Mouse (Mus musculus): ENCODE results near the gene Polh.

Gene Polh

GRCm38 (mm10) chr17:46168318-46168717 lies 34.1 kb downstream of the Polh start:
- DNase-seq (ENCODE audit: low read depth, low spot score), result no peak

GRCm38 (mm10) chr17:46167014-46167413 lies 35.4 kb downstream of the Polh start:
- no peak for DNase-seq (ENCODE audit: low read depth, low spot score)

GRCm38 (mm10) chr17:46166270-46166669 lies 36.2 kb downstream of the Polh start:
- no peak for DNase-seq (ENCODE audit: low read depth, low spot score)

- no peak for DNase-seq (ENCODE audit: low read depth, low spot score)
Observed at GRCm38 (mm10) chr17:46165460-46165859, 37.0 kb downstream of the Polh start.

- DNase-seq (ENCODE audit: low read depth, low spot score), result no peak
Observed at GRCm38 (mm10) chr17:46164791-46165190, 37.7 kb downstream of the Polh start.

- no peak for DNase-seq (ENCODE audit: low read depth, low spot score)
Observed at GRCm38 (mm10) chr17:46164301-46164700, 38.1 kb downstream of the Polh start.

- DNase-seq (ENCODE audit: low read depth, low spot score), result no peak
Observed at GRCm38 (mm10) chr17:46162951-46163421, 39.5 kb downstream of the Polh start.

GRCm38 (mm10) chr17:46162551-46162950 lies 39.9 kb downstream of the Polh start:
- no peak for DNase-seq (ENCODE audit: low read depth, low spot score)

- DNase-seq (ENCODE audit: low read depth, low spot score), result no peak
Observed at GRCm38 (mm10) chr17:46161710-46162109, 40.7 kb downstream of the Polh start.

- no peak for DNase-seq (ENCODE audit: low read depth, low spot score)
Observed at GRCm38 (mm10) chr17:46161179-46161578, 41.3 kb downstream of the Polh start.

GRCm38 (mm10) chr17:46160686-46161085 lies 41.8 kb downstream of the Polh start, which contains the start of gene Gtpbp2:
Gene Gtpbp2, plus strand, starts transcription at chr17:46161032.
- peak; percentile 100 for DNase-seq (ENCODE audit: low read depth, low spot score)

- no peak for DNase-seq (ENCODE audit: low read depth, low spot score)
Observed at GRCm38 (mm10) chr17:46160090-46160662, 42.3 kb downstream of the Polh start.

- DNase-seq (ENCODE audit: low read depth, low spot score), result no peak
Observed at GRCm38 (mm10) chr17:46159236-46159635, 43.2 kb downstream of the Polh start.

- no peak for DNase-seq (ENCODE audit: low read depth, low spot score)
Observed at GRCm38 (mm10) chr17:46157131-46157530, 45.3 kb downstream of the Polh start.

- DNase-seq (ENCODE audit: low read depth, low spot score), result no peak
Observed at GRCm38 (mm10) chr17:46156680-46157079, 45.8 kb downstream of the Polh start.

GRCm38 (mm10) chr17:46154336-46154735 lies 48.1 kb downstream of the Polh start:
- no peak for DNase-seq (ENCODE audit: low read depth, low spot score)

GRCm38 (mm10) chr17:46152847-46153782 lies 49.3 kb downstream of the Polh start, which contains the start of gene Mad2l1bp:
Gene Mad2l1bp, minus strand, starts transcription at chr17:46153553.
- DNase-seq (ENCODE audit: low read depth, low spot score), result peak; percentile 86

GRCm38 (mm10) chr17:46143578-46144423 lies 58.6 kb downstream of the Polh start, which contains the start of gene Rsph9:
Gene Rsph9, minus strand, starts transcription at chr17:46144216.
- no peak for DNase-seq (ENCODE audit: low read depth, low spot score)

GRCm38 (mm10) chr17:46139872-46140271 lies 62.6 kb downstream of the Polh start:
- DNase-seq (ENCODE audit: low read depth, low spot score), result no peak

- no peak for DNase-seq (ENCODE audit: low read depth, low spot score)
Observed at GRCm38 (mm10) chr17:46138563-46139236, 63.7 kb downstream of the Polh start.

GRCm38 (mm10) chr17:46132862-46133261 lies 69.6 kb downstream of the Polh start:
- DNase-seq (ENCODE audit: low read depth, low spot score), result no peak

Measured in retina, postnatal 7 days (tissue).